Mouse (Mus musculus): ENCODE measurements around the gene Cul4a. TPM values are rescaled to one million over a fixed set of nuclear protein-coding genes. Genes with fewer than 3 reads are reported as not detected.
A peak's percentile ranks its signal among the peaks of the same experiment; 100 is the strongest.

Cul4a gene
- polyA plus RNA-seq, 1 experiment from 2014 or later: 70.1 TPM

GRCm38 (mm10) chr8:13105908-13106551, 609 bp downstream of the Cul4a start:
- Histone ChIP-seq H3K27ac (ENCODE audit: low read length) (peak overlapping the region; percentile 94), H3K27me3 (replicated peaks; ENCODE audit: control insufficient read depth, insufficient read depth, low read length) (no peaks in the 10 kb centered on the region), H3K9ac (replicated peaks; ENCODE audit: low read depth, low read length) (peak overlapping the region; percentile 94), H3K4me1 (replicated peaks; ENCODE audit: control insufficient read depth, insufficient read depth, low read length) (peaks cover 19% of the 10 kb centered on the region), H3K36me3 (ENCODE audit: control insufficient read depth, insufficient read depth) (peaks cover 2% of the 10 kb centered on the region; the same call in 1 of the 2 replicates), H3K9me3 (ENCODE audit: control insufficient read depth, low read length) (no peaks in the 10 kb centered on the region), H3K4me3 (replicated peaks; ENCODE audit: low read length) (peak overlapping the region; percentile 99), H3K4me2 (ENCODE audit: low read length) (peak overlapping the region; percentile 90)
- ATAC-seq: peak; percentile 30
- under 1% methylated on average over 60 of the region's 63 CpGs for WGBS

DNA sequence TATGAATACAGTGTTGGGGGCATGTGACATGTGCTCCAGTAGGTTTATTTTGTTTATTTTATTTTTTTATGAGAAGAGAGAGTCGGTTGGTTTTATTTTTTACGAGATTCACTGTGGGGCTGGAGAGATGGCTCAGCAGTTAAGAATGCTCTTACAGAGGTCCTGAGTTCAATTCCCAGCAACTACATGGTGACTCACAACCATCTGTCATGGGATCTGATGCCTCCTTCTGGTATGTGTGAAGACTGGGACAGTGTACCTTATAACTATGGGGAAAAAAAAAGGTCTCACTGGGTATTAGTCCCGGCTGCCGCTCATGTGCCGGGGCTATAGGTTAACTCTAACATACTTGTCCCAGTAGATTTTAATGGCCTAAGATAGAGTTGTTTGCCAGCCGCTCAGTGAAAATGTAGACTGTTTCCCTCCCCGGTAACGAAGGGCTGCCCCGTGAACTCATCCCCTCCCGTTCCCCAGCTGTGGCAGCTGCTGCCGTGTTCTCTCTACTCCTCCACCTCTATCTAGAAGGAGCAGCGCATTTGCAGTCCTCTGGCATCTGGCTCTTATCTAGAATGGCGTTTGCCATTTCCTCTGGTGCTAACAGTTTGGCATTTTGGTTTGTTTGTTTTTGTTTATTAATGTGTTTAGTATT, 2.7 kb downstream of the Cul4a start:
- no peak overlapping the region for H3K4me3 ChIP-seq (replicated peaks; ENCODE audit: low read length)
- H3K36me3 ChIP-seq (ENCODE audit: control insufficient read depth, insufficient read depth): no peaks in the 10 kb centered on the region
- peaks cover 19% of the 10 kb centered on the region for H3K4me1 ChIP-seq (replicated peaks; ENCODE audit: control insufficient read depth, insufficient read depth, low read length)
- H3K9ac ChIP-seq (replicated peaks; ENCODE audit: low read depth, low read length): no peak overlapping the region
- H3K27me3 ChIP-seq (replicated peaks; ENCODE audit: control insufficient read depth, insufficient read depth, low read length): no peaks in the 10 kb centered on the region
- 91% methylated on average over 13 of the region's 13 CpGs for WGBS
- ATAC-seq: no peak
- no peak overlapping the region for H3K4me2 ChIP-seq (ENCODE audit: low read length)
- no peak overlapping the region for H3K27ac ChIP-seq (ENCODE audit: low read length)
- no peaks in the 10 kb centered on the region for H3K9me3 ChIP-seq (ENCODE audit: control insufficient read depth, low read length)

GRCm38 (mm10) chr8:13108967-13109366, 3.5 kb downstream of the Cul4a start:
- no peak overlapping the region for H3K27ac ChIP-seq (ENCODE audit: low read length)
- H3K27me3 ChIP-seq (replicated peaks; ENCODE audit: control insufficient read depth, insufficient read depth, low read length): no peaks in the 10 kb centered on the region
- no peak overlapping the region for H3K4me2 ChIP-seq (ENCODE audit: low read length)
- H3K9me3 ChIP-seq (ENCODE audit: control insufficient read depth, low read length): no peaks in the 10 kb centered on the region
- H3K4me3 ChIP-seq (replicated peaks; ENCODE audit: low read length): no peak overlapping the region
- peaks cover 1% of the 10 kb centered on the region; the same call in 1 of the 2 replicates for H3K36me3 ChIP-seq (ENCODE audit: control insufficient read depth, insufficient read depth)
- 90% methylated on average over 8 of the region's 8 CpGs for WGBS
- peaks cover 12% of the 10 kb centered on the region for H3K4me1 ChIP-seq (replicated peaks; ENCODE audit: control insufficient read depth, insufficient read depth, low read length)
- H3K9ac ChIP-seq (replicated peaks; ENCODE audit: low read depth, low read length): no peak overlapping the region
- ATAC-seq: no peak

DNA sequence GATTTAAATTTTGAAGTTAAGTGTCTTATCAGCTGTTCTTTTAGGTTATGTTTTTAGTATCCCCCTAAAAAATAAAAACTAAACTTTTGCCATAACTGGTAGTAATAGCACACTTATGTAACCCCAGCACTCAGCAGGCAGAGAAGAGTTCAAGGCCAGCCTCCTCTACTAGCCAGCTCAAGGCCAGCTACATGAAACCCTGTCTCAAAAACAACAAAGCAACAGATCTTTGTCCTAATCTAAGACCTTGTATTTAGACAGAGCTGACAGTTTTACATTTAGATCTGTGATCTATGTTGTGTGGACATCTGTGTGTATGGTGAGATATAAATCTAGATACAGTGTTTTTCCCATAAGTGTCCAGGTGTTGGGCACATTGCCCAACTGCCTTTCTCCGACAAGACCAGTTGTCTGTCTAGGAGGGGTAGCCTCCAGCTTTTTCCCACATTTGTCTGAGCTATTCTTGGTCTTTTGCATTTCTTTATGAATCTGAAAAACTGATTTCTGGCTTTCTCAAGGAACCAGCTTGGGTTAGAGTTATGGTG, 4.1 kb downstream of the Cul4a start:
- Histone ChIP-seq H3K9me3 (ENCODE audit: control insufficient read depth, low read length) (no peaks in the 10 kb centered on the region), H3K4me1 (replicated peaks; ENCODE audit: control insufficient read depth, insufficient read depth, low read length) (peaks cover 9% of the 10 kb centered on the region), H3K36me3 (ENCODE audit: control insufficient read depth, insufficient read depth) (peaks cover 2% of the 10 kb centered on the region; the same call in 1 of the 2 replicates), H3K9ac (replicated peaks; ENCODE audit: low read depth, low read length) (no peak overlapping the region), H3K4me2 (ENCODE audit: low read length) (no peak overlapping the region), H3K4me3 (replicated peaks; ENCODE audit: low read length) (no peak overlapping the region), H3K27ac (ENCODE audit: low read length) (no peak overlapping the region), H3K27me3 (replicated peaks; ENCODE audit: control insufficient read depth, insufficient read depth, low read length) (no peaks in the 10 kb centered on the region)
- ATAC-seq: no peak
- WGBS: 71% methylated on average over 1 of the region's 1 CpGs

DNA sequence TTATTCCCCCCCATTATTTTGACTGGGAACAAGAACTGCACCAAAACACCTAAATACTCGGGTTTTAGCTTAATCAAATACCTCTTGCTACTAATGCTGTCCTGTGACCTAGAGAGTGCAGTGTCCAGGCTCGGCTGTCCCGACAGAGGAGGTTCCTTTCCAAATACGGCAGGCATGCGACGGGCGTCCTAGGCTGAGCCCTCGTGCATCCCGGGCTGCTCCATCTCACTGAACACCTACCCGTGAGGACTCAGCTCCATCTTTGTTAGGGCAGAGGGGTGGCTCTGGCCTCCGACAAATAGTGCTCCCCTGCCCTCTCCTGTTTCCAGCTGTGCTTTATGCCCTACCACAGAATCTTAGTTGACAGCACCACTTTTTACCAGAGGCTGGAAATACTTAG, 6.5 kb downstream of the Cul4a start:
- Histone ChIP-seq H3K4me2 (ENCODE audit: low read length) (no peak overlapping the region), H3K4me1 (replicated peaks; ENCODE audit: control insufficient read depth, insufficient read depth, low read length) (0 out of 2 replicates have a peak, but pooled peaks cover 2% of the 10 kb centered on the region), H3K9ac (replicated peaks; ENCODE audit: low read depth, low read length) (no peak overlapping the region), H3K27me3 (replicated peaks; ENCODE audit: control insufficient read depth, insufficient read depth, low read length) (no peaks in the 10 kb centered on the region), H3K4me3 (replicated peaks; ENCODE audit: low read length) (no peak overlapping the region), H3K36me3 (ENCODE audit: control insufficient read depth, insufficient read depth) (peaks cover 2% of the 10 kb centered on the region; the same call in 1 of the 2 replicates), H3K27ac (ENCODE audit: low read length) (no peak overlapping the region), H3K9me3 (ENCODE audit: control insufficient read depth, low read length) (no peaks in the 10 kb centered on the region)
- ATAC-seq: no peak
- WGBS: 93% methylated on average over 11 of the region's 11 CpGs

- Histone ChIP-seq H3K36me3 (ENCODE audit: control insufficient read depth, insufficient read depth) (peaks cover 2% of the 10 kb centered on the region; the same call in 1 of the 2 replicates), H3K9ac (replicated peaks; ENCODE audit: low read depth, low read length) (no peak overlapping the region), H3K27ac (ENCODE audit: low read length) (no peak overlapping the region), H3K27me3 (replicated peaks; ENCODE audit: control insufficient read depth, insufficient read depth, low read length) (no peaks in the 10 kb centered on the region), H3K4me3 (replicated peaks; ENCODE audit: low read length) (no peak overlapping the region), H3K4me1 (replicated peaks; ENCODE audit: control insufficient read depth, insufficient read depth, low read length) (0 out of 2 replicates have a peak, but pooled peaks cover 2% of the 10 kb centered on the region), H3K9me3 (ENCODE audit: control insufficient read depth, low read length) (no peaks in the 10 kb centered on the region), H3K4me2 (ENCODE audit: low read length) (no peak overlapping the region)
- 93% methylated on average over 4 of the region's 4 CpGs for WGBS
- ATAC-seq: no peak
Measured at GRCm38 (mm10) chr8:13113232-13113631, 7.8 kb downstream of the Cul4a start.

DNA sequence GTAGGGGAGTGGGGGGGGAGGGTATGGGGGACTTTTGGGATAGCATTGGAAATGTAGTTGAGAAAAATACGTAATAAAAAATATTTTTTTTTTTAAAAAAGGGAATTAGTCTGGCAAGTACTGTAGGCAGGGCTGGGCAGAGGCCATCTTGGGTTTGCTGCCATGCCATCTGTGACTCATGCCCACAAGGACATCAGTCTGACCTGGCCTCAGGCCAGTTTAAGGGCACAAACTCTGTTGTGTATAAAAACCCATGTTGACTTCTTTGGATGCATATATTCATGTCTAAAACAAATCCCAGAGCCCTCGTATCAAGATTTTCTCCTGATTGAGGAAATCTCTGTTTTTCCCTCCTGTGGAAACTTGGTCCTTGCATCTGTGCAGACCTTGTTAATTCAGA, 11.7 kb downstream of the Cul4a start:
- H3K9me3 ChIP-seq (ENCODE audit: control insufficient read depth, low read length): no peaks in the 10 kb centered on the region
- peaks cover 4% of the 10 kb centered on the region; the same call in 1 of the 2 replicates for H3K36me3 ChIP-seq (ENCODE audit: control insufficient read depth, insufficient read depth)
- H3K27ac ChIP-seq (ENCODE audit: low read length): no peak overlapping the region
- no peak for ATAC-seq
- H3K4me3 ChIP-seq (replicated peaks; ENCODE audit: low read length): no peak overlapping the region
- no peak overlapping the region for H3K4me2 ChIP-seq (ENCODE audit: low read length)
- H3K9ac ChIP-seq (replicated peaks; ENCODE audit: low read depth, low read length): no peak overlapping the region
- no peaks in the 10 kb centered on the region for H3K27me3 ChIP-seq (replicated peaks; ENCODE audit: control insufficient read depth, insufficient read depth, low read length)
- H3K4me1 ChIP-seq (replicated peaks; ENCODE audit: control insufficient read depth, insufficient read depth, low read length): no peaks in the 10 kb centered on the region
- 91% methylated on average over 2 of the region's 2 CpGs for WGBS

DNA sequence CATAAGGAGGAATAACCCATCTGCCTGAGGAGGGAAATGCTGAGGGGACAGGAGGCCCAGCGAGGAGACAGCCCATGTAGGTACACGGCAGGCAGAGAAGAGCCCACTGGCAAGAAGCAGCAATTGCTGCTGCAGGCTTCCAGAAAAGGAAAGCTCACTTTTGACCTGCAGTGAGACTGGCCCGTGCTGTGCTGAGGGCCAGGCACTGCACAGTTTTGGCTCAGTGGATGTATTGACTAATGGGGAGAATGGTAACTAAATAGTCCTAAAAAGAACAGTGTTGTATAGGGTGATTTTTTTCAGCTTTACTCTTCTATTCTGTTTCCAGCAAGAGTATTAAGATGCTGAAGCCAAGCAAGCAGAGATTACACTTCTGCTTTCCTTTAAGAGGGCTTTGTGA, 13.1 kb downstream of the Cul4a start:
- 87% methylated on average over 3 of the region's 3 CpGs for WGBS
- Histone ChIP-seq H3K9me3 (ENCODE audit: control insufficient read depth, low read length) (no peaks in the 10 kb centered on the region), H3K9ac (replicated peaks; ENCODE audit: low read depth, low read length) (no peak overlapping the region), H3K27ac (ENCODE audit: low read length) (no peak overlapping the region), H3K27me3 (replicated peaks; ENCODE audit: control insufficient read depth, insufficient read depth, low read length) (no peaks in the 10 kb centered on the region), H3K4me3 (replicated peaks; ENCODE audit: low read length) (no peak overlapping the region), H3K4me1 (replicated peaks; ENCODE audit: control insufficient read depth, insufficient read depth, low read length) (no peaks in the 10 kb centered on the region), H3K4me2 (ENCODE audit: low read length) (no peak overlapping the region), H3K36me3 (ENCODE audit: control insufficient read depth, insufficient read depth) (peaks cover 4% of the 10 kb centered on the region; the same call in 1 of the 2 replicates)
- no peak for ATAC-seq

DNA sequence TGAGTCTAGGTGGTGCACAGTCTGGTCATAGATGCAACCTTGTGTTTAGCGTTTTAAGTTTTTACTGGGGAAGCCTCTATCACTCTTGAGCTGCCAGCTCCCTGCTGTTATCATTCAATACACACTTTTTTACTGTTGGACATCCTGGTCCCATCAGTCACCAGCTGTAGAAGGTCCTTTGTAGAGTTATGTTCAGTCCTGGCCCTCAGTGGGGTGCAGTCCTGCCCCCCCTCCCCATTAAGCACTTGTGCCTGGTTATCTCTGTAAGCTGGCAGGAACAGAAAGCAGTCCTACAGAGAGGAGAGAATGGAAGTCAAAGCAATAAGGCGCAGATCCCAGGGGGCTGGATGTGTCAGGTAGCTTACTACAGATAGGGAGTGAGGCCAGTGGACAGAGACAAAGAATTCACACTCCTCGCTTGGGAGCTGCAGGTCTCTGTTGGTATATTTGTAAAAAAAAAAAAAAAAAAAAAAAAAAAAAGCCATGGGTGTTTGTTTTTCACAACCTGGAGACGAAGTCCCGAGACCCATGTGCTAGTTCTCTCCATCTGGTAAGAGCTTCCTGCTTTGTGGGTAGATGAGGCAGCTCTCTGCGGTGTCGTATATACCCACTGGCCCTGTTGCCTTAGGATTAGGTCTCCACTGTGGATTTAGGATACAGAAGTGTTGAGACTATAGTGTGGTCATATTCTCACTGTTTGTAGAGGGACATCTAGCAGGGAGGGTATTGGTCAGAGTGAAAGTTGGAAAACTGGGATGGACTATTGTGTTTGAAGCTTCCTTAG, 15.7 kb downstream of the Cul4a start:
- no peaks in the 10 kb centered on the region for H3K9me3 ChIP-seq (ENCODE audit: control insufficient read depth, low read length)
- no peak overlapping the region for H3K27ac ChIP-seq (ENCODE audit: low read length)
- H3K9ac ChIP-seq (replicated peaks; ENCODE audit: low read depth, low read length): no peak overlapping the region
- ATAC-seq: no peak
- peaks cover 6% of the 10 kb centered on the region; the same call in 1 of the 2 replicates for H3K36me3 ChIP-seq (ENCODE audit: control insufficient read depth, insufficient read depth)
- H3K4me1 ChIP-seq (replicated peaks; ENCODE audit: control insufficient read depth, insufficient read depth, low read length): no peaks in the 10 kb centered on the region
- no peaks in the 10 kb centered on the region for H3K27me3 ChIP-seq (replicated peaks; ENCODE audit: control insufficient read depth, insufficient read depth, low read length)
- H3K4me2 ChIP-seq (ENCODE audit: low read length): no peak overlapping the region
- no peak overlapping the region for H3K4me3 ChIP-seq (replicated peaks; ENCODE audit: low read length)
- 86% methylated on average over 7 of the region's 7 CpGs for WGBS
